Mouse (Mus musculus) kidney, adult 2 months (tissue): ENCODE results near the gene Slc6a5. TPM values are rescaled to one million over a fixed set of nuclear protein-coding genes. Genes with fewer than 3 reads are reported as not detected.

Experiments
- DNase-seq: peaks from one replicate; pipeline ENCODE4 v3.0.0; 2021
- H3K27ac ChIP-seq: fragments of 200-500 bp; 2 replicates; pipeline ENCODE4 v1.5.1; 2012; ENCODE audit warnings: low read depth, low read length, control low read depth, inconsistent platforms; ENCODE audit not compliant: insufficient read depth
- H3K27me3 ChIP-seq: fragments of 200-500 bp; replicated peaks from 2 replicates; pipeline ENCODE4 v1.6.1; 2012; ENCODE audit warnings: mild to moderate bottlenecking, moderate library complexity, low read length, inconsistent platforms; ENCODE audit not compliant: control insufficient read depth, insufficient read depth
- H3K36me3 ChIP-seq: fragments of 200-500 bp; 2 replicates; pipeline ENCODE4 v1.6.1; 2012; ENCODE audit warnings: mild to moderate bottlenecking, moderate library complexity, low read length, inconsistent platforms; ENCODE audit not compliant: control insufficient read depth, insufficient read depth
- H3K4me1 ChIP-seq: fragments of 200-500 bp; 2 replicates; pipeline ENCODE4 v1.6.1; 2011; ENCODE audit warnings: low read length; ENCODE audit not compliant: control insufficient read depth, insufficient read depth
- H3K4me3 ChIP-seq: fragments of 200-500 bp; 2 replicates; pipeline ENCODE4 v1.5.1; 2011; ENCODE audit warnings: mild to moderate bottlenecking, low read depth, low read length, control low read depth; ENCODE audit not compliant: insufficient read depth
- CTCF ChIP-seq: fragments of 200-500 bp; conservative IDR thresholded peaks from 2 replicates; pipeline ENCODE4 v1.5.1; 2011; ENCODE audit warnings: low read depth, mild to moderate bottlenecking, control low read depth, low read length, moderate library complexity, mixed read lengths; ENCODE audit not compliant: insufficient read depth, insufficient read length
- POLR2A ChIP-seq: fragments of 200-500 bp; IDR thresholded peaks from one replicate; pipeline ENCODE4 v1.6.1; 2011; ENCODE audit warnings: low read depth, low read length, control low read depth
- WGBS: fragments of 180-500 bp; shearing (Covaris S2); methylation state at CpG from one replicate; pipeline ENCODE4 v1.1.7; 2018; 5-methylcytosine and 5-hydroxymethylcytosine counted together
- polyA plus RNA-seq: library from polyadenylated mRNA; depleted of rRNA; stranded (reverse); fragments of >200 nt; gene quantifications from 2 replicates; pipeline ENCODE4 v1.2.3, GENCODE M21; 2012; rRNA removed

Gene Slc6a5
- 0.03 TPM in 1 of 2 replicates, not detected in the other for polyA plus RNA-seq

- Histone ChIP-seq H3K27me3 (peaks cover 5% of the 10 kb centered on the region; the same call in 1 of the 2 replicates), H3K4me3 (peak within 1 kb of the TSS; percentile 54), H3K27ac (peak within 1 kb of the TSS; percentile 58; the same call in 1 of the 2 replicates), H3K36me3 (no peaks in the 10 kb centered on the region), H3K4me1 (no peaks in the 10 kb centered on the region; the same call in 1 of the 2 replicates)
- WGBS, result 2% methylated on average over 15 of the region's 15 CpGs
- TF ChIP-seq POLR2A, result no peak
- no peak for TF ChIP-seq CTCF
- no peak for DNase-seq
Measured at GRCm38 (mm10) chr7:49909850-49910249, at the start of gene Slc6a5. Slc6a5 (plus strand) TSS chr7:49910146.

- WGBS, result 89% methylated on average over 2 of the region's 2 CpGs
- peaks cover 13% of the 10 kb centered on the region; the same call in 1 of the 2 replicates for H3K4me1 ChIP-seq
- H3K27me3 ChIP-seq, result no peaks in the 10 kb centered on the region
- DNase-seq, result no peak
- TF ChIP-seq POLR2A, result no peak
- no peak for TF ChIP-seq CTCF
- H3K36me3 ChIP-seq, result no peaks in the 10 kb centered on the region; the same call in 1 of the 2 replicates
- no peak overlapping the region for H3K27ac ChIP-seq
- H3K4me3 ChIP-seq, result no peak overlapping the region
Measured at GRCm38 (mm10) chr7:49861196-49861595, 48.8 kb upstream of the Slc6a5 start.

GRCm38 (mm10) chr7:49863753-49864152, 46.2 kb upstream of the Slc6a5 start:
- TF ChIP-seq CTCF (no peak), POLR2A (no peak)
- Histone ChIP-seq H3K36me3 (no peaks in the 10 kb centered on the region), H3K27me3 (no peaks in the 10 kb centered on the region), H3K27ac (no peak overlapping the region), H3K4me1 (peaks cover 13% of the 10 kb centered on the region; the same call in 1 of the 2 replicates), H3K4me3 (no peak overlapping the region)
- 72% methylated on average over 3 of the region's 3 CpGs for WGBS
- DNase-seq, result no peak

GRCm38 (mm10) chr7:49869656-49870055, 40.3 kb upstream of the Slc6a5 start:
- Histone ChIP-seq H3K27ac (no peak overlapping the region), H3K4me1 (no peaks in the 10 kb centered on the region), H3K27me3 (no peaks in the 10 kb centered on the region), H3K4me3 (no peak overlapping the region), H3K36me3 (no peaks in the 10 kb centered on the region)
- WGBS, result 54% methylated on average over 5 of the region's 5 CpGs
- no peak for DNase-seq
- no peak for TF ChIP-seq POLR2A
- TF ChIP-seq CTCF, result no peak

GRCm38 (mm10) chr7:49870276-49870675, 39.7 kb upstream of the Slc6a5 start:
- TF ChIP-seq CTCF, result no peak
- no peak overlapping the region for H3K27ac ChIP-seq
- H3K4me3 ChIP-seq, result no peak overlapping the region
- no peaks in the 10 kb centered on the region for H3K36me3 ChIP-seq
- no peaks in the 10 kb centered on the region for H3K27me3 ChIP-seq
- no peaks in the 10 kb centered on the region for H3K4me1 ChIP-seq
- DNase-seq, result no peak
- WGBS, result 82% methylated on average over 3 of the region's 3 CpGs

- no peak overlapping the region for H3K4me3 ChIP-seq
Measured at GRCm38 (mm10) chr7:49877307-49877706, 32.6 kb upstream of the Slc6a5 start.

GRCm38 (mm10) chr7:49879051-49879450, 30.9 kb upstream of the Slc6a5 start:
- TF ChIP-seq POLR2A (no peak), CTCF (no peak)

More at GRCm38 (mm10) chr7:49877307-49877706, 32.6 kb upstream of the Slc6a5 start:
- Histone ChIP-seq H3K36me3 (no peaks in the 10 kb centered on the region), H3K27ac (no peak overlapping the region), H3K27me3 (no peaks in the 10 kb centered on the region), H3K4me1 (peaks cover 2% of the 10 kb centered on the region; the same call in 1 of the 2 replicates)
- DNase-seq, result no peak
- WGBS, result 77% methylated on average over 5 of the region's 5 CpGs
- TF ChIP-seq CTCF (no peak), POLR2A (no peak)

GRCm38 (mm10) chr7:49879998-49880707, 29.8 kb upstream of the Slc6a5 start:
- Histone ChIP-seq H3K4me3 (no peak overlapping the region), H3K27me3 (no peaks in the 10 kb centered on the region), H3K4me1 (peaks cover 8% of the 10 kb centered on the region), H3K27ac (no peak overlapping the region), H3K36me3 (no peaks in the 10 kb centered on the region)
- no peak for TF ChIP-seq POLR2A
- TF ChIP-seq CTCF, result no peak
- no peak for DNase-seq
- WGBS, result 60% methylated on average over 8 of the region's 8 CpGs

More at GRCm38 (mm10) chr7:49879051-49879450, 30.9 kb upstream of the Slc6a5 start:
- no peaks in the 10 kb centered on the region for H3K27me3 ChIP-seq
- no peak overlapping the region for H3K4me3 ChIP-seq
- H3K36me3 ChIP-seq, result no peaks in the 10 kb centered on the region
- DNase-seq, result no peak
- H3K27ac ChIP-seq, result no peak overlapping the region
- WGBS, result 82% methylated on average over 13 of the region's 13 CpGs
- H3K4me1 ChIP-seq, result peaks cover 8% of the 10 kb centered on the region
